Mouse (Mus musculus) adrenal gland, postnatal 25 days (tissue): ENCODE data around the gene Gm14819. TPM values are rescaled to one million over a fixed set of nuclear protein-coding genes. Genes with fewer than 3 reads are reported as not detected.
"Not testable (repeated sequence)": the region's sequence is repeated elsewhere in the genome, so short reads cannot be mapped to it uniquely, and the experiment has no call there.

Experiments used
- DNase-seq: peaks from one replicate; pipeline ENCODE4 v3.0.0; 2021; ENCODE audit warnings: mixed read lengths
- long read RNA-seq: library from polyadenylated mRNA; stranded (forward); transcript quantifications from one replicate; pipeline ENCODE4 v2.0.0, GENCODE M21; 2021
- total RNA-seq: library from RNA; stranded (reverse); gene quantifications from 2 replicates; pipeline ENCODE4 v1.2.3, GENCODE M21; 2021

Gm14819 gene
- not detected in 2 replicates for total RNA-seq
- long read RNA-seq: 0 reads

GRCm38 (mm10) chrX:35403883-35404282 is at the start of gene Gm14819:
Gene Gm14819, plus strand, starts transcription at chrX:35404183.
- DNase-seq: not testable (repeated sequence)
